Mouse (Mus musculus): Measurements from ENCODE around the gene Pla2g15. TPM values are rescaled to one million over a fixed set of nuclear protein-coding genes. Genes with fewer than 3 reads are reported as not detected.

Pla2g15 gene
- polyA plus RNA-seq, 1 experiment = 18.0 TPM

- Histone ChIP-seq H3K36me3 (ENCODE audit: control insufficient read depth, insufficient read depth, low read length, poor library complexity, severe bottlenecking) (peaks cover 16% of the 10 kb centered on the region), H3K9me3 (replicated peaks; ENCODE audit: control insufficient read depth, insufficient read depth, low read length, poor library complexity, severe bottlenecking) (no peaks in the 10 kb centered on the region), H3K4me1 (ENCODE audit: control insufficient read depth, insufficient read depth, low read length) (peaks cover 7% of the 10 kb centered on the region), H3K9ac (ENCODE audit: low read depth, poor library complexity, severe bottlenecking) (peak overlapping the region; percentile 93), H3K27me3 (ENCODE audit: control insufficient read depth, insufficient read depth, low read length, poor library complexity, severe bottlenecking) (peaks cover 3% of the 10 kb centered on the region; the same call in 1 of the 2 replicates), H3K4me3 (ENCODE audit: low read depth, low read length) (peak overlapping the region; percentile 93), H3K27ac (ENCODE audit: insufficient read depth, low read length) (no peak overlapping the region)
- TF ChIP-seq EP300 (IDR thresholded peaks at IDR 0.05; ENCODE audit: insufficient read depth, low read depth, low read length) (0 out of 2 replicates have a peak, but pooled peaks have one; percentile 61), POLR2A (IDR thresholded peaks at IDR 0.05; ENCODE audit: insufficient read depth, low read length) (no peak), CTCF (IDR thresholded peaks at IDR 0.05; ENCODE audit: low read depth, low read length) (no peak)
Observed at GRCm38 (mm10) chr8:106135672-106136071, 14.5 kb upstream of the Pla2g15 start.

GRCm38 (mm10) chr8:106136156-106137130, 13.8 kb upstream of the Pla2g15 start, which contains the start of gene Esrp2:
Gene Esrp2 (minus strand): TSS chr8:106136974.
- no peaks in the 10 kb centered on the region for H3K9me3 ChIP-seq (replicated peaks; ENCODE audit: control insufficient read depth, insufficient read depth, low read length, poor library complexity, severe bottlenecking)
- H3K9ac ChIP-seq (ENCODE audit: low read depth, poor library complexity, severe bottlenecking) = peak within 1 kb of the TSS; percentile 93
- peak within 1 kb of the TSS; percentile 93 for H3K4me3 ChIP-seq (ENCODE audit: low read depth, low read length)
- peaks cover 9% of the 10 kb centered on the region; the same call in 1 of the 2 replicates for H3K36me3 ChIP-seq (ENCODE audit: control insufficient read depth, insufficient read depth, low read length, poor library complexity, severe bottlenecking)
- H3K27me3 ChIP-seq (ENCODE audit: control insufficient read depth, insufficient read depth, low read length, poor library complexity, severe bottlenecking) = peaks cover 3% of the 10 kb centered on the region; the same call in 1 of the 2 replicates
- H3K27ac ChIP-seq (ENCODE audit: insufficient read depth, low read length) = peak within 1 kb of the TSS; percentile 45
- H3K4me1 ChIP-seq (ENCODE audit: control insufficient read depth, insufficient read depth, low read length) = peaks cover 7% of the 10 kb centered on the region
- peak; percentile 88 for TF ChIP-seq POLR2A (IDR thresholded peaks at IDR 0.05; ENCODE audit: insufficient read depth, low read length)
- no peak for TF ChIP-seq CTCF (IDR thresholded peaks at IDR 0.05; ENCODE audit: low read depth, low read length)
- peak; percentile 61 for TF ChIP-seq EP300 (IDR thresholded peaks at IDR 0.05; ENCODE audit: insufficient read depth, low read depth, low read length)

GRCm38 (mm10) chr8:106137218-106137905, 12.8 kb upstream of the Pla2g15 start:
- H3K4me3 ChIP-seq (ENCODE audit: low read depth, low read length) = peak overlapping the region; percentile 93
- peak overlapping the region; percentile 93 for H3K9ac ChIP-seq (ENCODE audit: low read depth, poor library complexity, severe bottlenecking)
- TF ChIP-seq EP300 (IDR thresholded peaks at IDR 0.05; ENCODE audit: insufficient read depth, low read depth, low read length) = no peak
- TF ChIP-seq POLR2A (IDR thresholded peaks at IDR 0.05; ENCODE audit: insufficient read depth, low read length) = no peak
- no peak for TF ChIP-seq CTCF (IDR thresholded peaks at IDR 0.05; ENCODE audit: low read depth, low read length)
- H3K9me3 ChIP-seq (replicated peaks; ENCODE audit: control insufficient read depth, insufficient read depth, low read length, poor library complexity, severe bottlenecking) = peaks cover 3% of the 10 kb centered on the region; the same call in 1 of the 2 replicates
- peaks cover 7% of the 10 kb centered on the region for H3K4me1 ChIP-seq (ENCODE audit: control insufficient read depth, insufficient read depth, low read length)
- peaks cover 3% of the 10 kb centered on the region; the same call in 1 of the 2 replicates for H3K27me3 ChIP-seq (ENCODE audit: control insufficient read depth, insufficient read depth, low read length, poor library complexity, severe bottlenecking)
- H3K36me3 ChIP-seq (ENCODE audit: control insufficient read depth, insufficient read depth, low read length, poor library complexity, severe bottlenecking) = no peaks in the 10 kb centered on the region; the same call in 1 of the 2 replicates
- peak overlapping the region; percentile 45 for H3K27ac ChIP-seq (ENCODE audit: insufficient read depth, low read length)

- Histone ChIP-seq H3K27me3 (ENCODE audit: control insufficient read depth, insufficient read depth, low read length, poor library complexity, severe bottlenecking) (peaks cover 3% of the 10 kb centered on the region; the same call in 1 of the 2 replicates), H3K9ac (ENCODE audit: low read depth, poor library complexity, severe bottlenecking) (peak overlapping the region; percentile 93), H3K9me3 (replicated peaks; ENCODE audit: control insufficient read depth, insufficient read depth, low read length, poor library complexity, severe bottlenecking) (peaks cover 3% of the 10 kb centered on the region; the same call in 1 of the 2 replicates), H3K36me3 (ENCODE audit: control insufficient read depth, insufficient read depth, low read length, poor library complexity, severe bottlenecking) (no peaks in the 10 kb centered on the region), H3K4me1 (ENCODE audit: control insufficient read depth, insufficient read depth, low read length) (peaks cover 7% of the 10 kb centered on the region), H3K4me3 (ENCODE audit: low read depth, low read length) (peak overlapping the region; percentile 93), H3K27ac (ENCODE audit: insufficient read depth, low read length) (peak overlapping the region; percentile 91)
- TF ChIP-seq CTCF (IDR thresholded peaks at IDR 0.05; ENCODE audit: low read depth, low read length) (no peak), POLR2A (IDR thresholded peaks at IDR 0.05; ENCODE audit: insufficient read depth, low read length) (peak; percentile 75), EP300 (IDR thresholded peaks at IDR 0.05; ENCODE audit: insufficient read depth, low read depth, low read length) (peak; percentile 63; the same call in 1 of the 2 replicates)
Observed at GRCm38 (mm10) chr8:106137906-106138477, 12.2 kb upstream of the Pla2g15 start.

GRCm38 (mm10) chr8:106138616-106139015, 11.6 kb upstream of the Pla2g15 start:
- peak overlapping the region; percentile 93 for H3K4me3 ChIP-seq (ENCODE audit: low read depth, low read length)
- H3K9ac ChIP-seq (ENCODE audit: low read depth, poor library complexity, severe bottlenecking) = peak overlapping the region; percentile 93
- H3K27ac ChIP-seq (ENCODE audit: insufficient read depth, low read length) = peak overlapping the region; percentile 91
- TF ChIP-seq EP300 (IDR thresholded peaks at IDR 0.05; ENCODE audit: insufficient read depth, low read depth, low read length) = no peak
- no peak for TF ChIP-seq POLR2A (IDR thresholded peaks at IDR 0.05; ENCODE audit: insufficient read depth, low read length)
- TF ChIP-seq CTCF (IDR thresholded peaks at IDR 0.05; ENCODE audit: low read depth, low read length) = no peak
- H3K9me3 ChIP-seq (replicated peaks; ENCODE audit: control insufficient read depth, insufficient read depth, low read length, poor library complexity, severe bottlenecking) = peaks cover 3% of the 10 kb centered on the region; the same call in 1 of the 2 replicates
- no peaks in the 10 kb centered on the region for H3K36me3 ChIP-seq (ENCODE audit: control insufficient read depth, insufficient read depth, low read length, poor library complexity, severe bottlenecking)
- peaks cover 6% of the 10 kb centered on the region for H3K4me1 ChIP-seq (ENCODE audit: control insufficient read depth, insufficient read depth, low read length)
- H3K27me3 ChIP-seq (ENCODE audit: control insufficient read depth, insufficient read depth, low read length, poor library complexity, severe bottlenecking) = peaks cover 3% of the 10 kb centered on the region; the same call in 1 of the 2 replicates
